Mouse (Mus musculus) limb, embryonic 14.5 days (tissue): ENCODE results near the gene Clcn7. TPM values are rescaled to one million over a fixed set of nuclear protein-coding genes. Genes with fewer than 3 reads are reported as not detected.

Experiments
- ATAC-seq: fragments of 200-750 bp; cut with Nextera tagmentation; 2 replicates; pipeline ENCODE4 v1.8.0; 2017; ENCODE audit warnings: low read depth, moderate number of reproducible peaks, moderate TSS enrichment; ENCODE audit not compliant: low FRiP score
- DNase-seq: peaks from one replicate; pipeline ENCODE4 v3.0.0-alpha.2; 2015; ENCODE audit warnings: low spot score
- H3K27ac ChIP-seq: fragments of 300-500 bp; sonication (generic); replicated peaks from 2 replicates; pipeline ENCODE4 v1.5.1; 2014; ENCODE audit warnings: low read depth, mild to moderate bottlenecking, low read length, moderate library complexity, mixed read lengths
- H3K27me3 ChIP-seq: fragments of 300-500 bp; sonication (generic); 2 replicates; pipeline ENCODE4 v1.6.1; 2014; ENCODE audit warnings: low read length, mixed read lengths; ENCODE audit not compliant: control insufficient read depth, insufficient read depth
- H3K36me3 ChIP-seq: fragments of 300-500 bp; sonication (generic); 2 replicates; pipeline ENCODE4 v1.6.1; 2014; ENCODE audit warnings: mild to moderate bottlenecking, low read length, moderate library complexity, mixed read lengths; ENCODE audit not compliant: control insufficient read depth, insufficient read depth
- H3K4me1 ChIP-seq: fragments of 300-500 bp; sonication (generic); 2 replicates; pipeline ENCODE4 v1.6.1; 2014; ENCODE audit warnings: antibody characterized with exemption, low read length, mixed read lengths; ENCODE audit not compliant: control insufficient read depth, insufficient read depth
- H3K4me2 ChIP-seq: fragments of 300-500 bp; sonication (generic); replicated peaks from 2 replicates; pipeline ENCODE4 v1.6.1; 2014; ENCODE audit warnings: low read depth, mild to moderate bottlenecking, low read length, moderate library complexity; ENCODE audit not compliant: severe bottlenecking
- H3K4me3 ChIP-seq: fragments of 300-500 bp; sonication (generic); replicated peaks from 2 replicates; pipeline ENCODE4 v1.5.1; 2014; ENCODE audit warnings: low read length
- H3K9ac ChIP-seq: fragments of 300-500 bp; sonication (generic); 2 replicates; pipeline ENCODE4 v1.6.1; 2014; ENCODE audit warnings: mild to moderate bottlenecking, low read depth, low read length, moderate library complexity; ENCODE audit not compliant: severe bottlenecking
- H3K9me3 ChIP-seq: fragments of 300-500 bp; sonication (generic); 2 replicates; pipeline ENCODE4 v1.6.1; 2016; ENCODE audit warnings: low read length; ENCODE audit not compliant: control insufficient read depth
- POLR2A ChIP-seq: fragments of 200-500 bp; IDR thresholded peaks from 2 replicates; pipeline ENCODE4 v1.8.0; 2012; ENCODE audit warnings: inconsistent platforms, mild to moderate bottlenecking, moderate library complexity, borderline replicate concordance; ENCODE audit not compliant: insufficient read depth, insufficient read length; ENCODE audit errors: extremely low read depth
- WGBS: fragments of 180-500 bp; shearing (Covaris S2); extraction: QIAGEN DNeasy Blood & Tissue Kit; methylation state at CpG from one replicate; pipeline ENCODE4 v1.1.7; 2014; 5-methylcytosine and 5-hydroxymethylcytosine counted together
- polyA plus RNA-seq, 2 experiments: library from polyadenylated mRNA; depleted of rRNA in 1 of 2; stranded (reverse) in 1 of 2; unstranded in 1 of 2; fragments of >200 nt; fragmentation: Nextera tagmentation in 1 of 2; extraction: Ambion mirVana in 1 of 2; gene quantifications; 2 replicates each; pipeline versions ENCODE4 v1.2.1 to v1.2.3; 2012 to 2014

Clcn7 gene
- polyA plus RNA-seq, 2 experiments, result 21.3 to 32.4 TPM

GRCm38 (mm10) chr17:25172558-25172957, 39.4 kb downstream of the Clcn7 start:
- no peak overlapping the region for H3K27ac ChIP-seq
- TF ChIP-seq POLR2A, result no peak
- no peaks in the 10 kb centered on the region for H3K4me1 ChIP-seq
- H3K27me3 ChIP-seq, result no peaks in the 10 kb centered on the region
- no peak overlapping the region for H3K4me2 ChIP-seq
- no peaks in the 10 kb centered on the region for H3K9me3 ChIP-seq
- no peak overlapping the region for H3K9ac ChIP-seq
- no peaks in the 10 kb centered on the region for H3K36me3 ChIP-seq
- ATAC-seq (no peak), DNase-seq (no peak)
- no peak overlapping the region for H3K4me3 ChIP-seq
- 76% methylated on average over 3 of the region's 3 CpGs for WGBS

GRCm38 (mm10) chr17:25175411-25175810, 42.2 kb downstream of the Clcn7 start, which contains the start of gene Gm38655:
Gm38655 (minus strand) TSS chr17:25175471.
- no peak for DNase-seq
- ATAC-seq, result no peak
- no peak within 1 kb of the TSS for H3K4me2 ChIP-seq

GRCm38 (mm10) chr17:25183232-25183631, 50.0 kb downstream of the Clcn7 start:
- Histone ChIP-seq H3K4me2 (peak overlapping the region; percentile 78; the same call in 1 of the 2 replicates), H3K27ac (no peak overlapping the region), H3K4me1 (peaks cover 15% of the 10 kb centered on the region; the same call in 1 of the 2 replicates), H3K9ac (no peak overlapping the region), H3K27me3 (no peaks in the 10 kb centered on the region), H3K4me3 (peak overlapping the region; percentile 79; the same call in 1 of the 2 replicates), H3K36me3 (peaks cover 12% of the 10 kb centered on the region), H3K9me3 (no peaks in the 10 kb centered on the region)
- TF ChIP-seq POLR2A, result no peak
- no peak for DNase-seq
- no peak for ATAC-seq

More at GRCm38 (mm10) chr17:25175411-25175810, 42.2 kb downstream of the Clcn7 start, which contains the start of gene Gm38655:
- WGBS, result 59% methylated on average over 9 of the region's 9 CpGs
- no peak within 1 kb of the TSS for H3K27ac ChIP-seq
- TF ChIP-seq POLR2A, result no peak
- no peak within 1 kb of the TSS for H3K9ac ChIP-seq
- no peaks in the 10 kb centered on the region for H3K27me3 ChIP-seq
- no peaks in the 10 kb centered on the region for H3K4me1 ChIP-seq
- no peaks in the 10 kb centered on the region for H3K9me3 ChIP-seq
- no peak within 1 kb of the TSS for H3K4me3 ChIP-seq
- no peaks in the 10 kb centered on the region for H3K36me3 ChIP-seq

GRCm38 (mm10) chr17:25184129-25184691, 51.0 kb downstream of the Clcn7 start, which contains the start of gene BC003965:
BC003965 (plus strand) TSS chr17:25184554.
- Histone ChIP-seq H3K9ac (peak within 1 kb of the TSS; percentile 80), H3K27me3 (no peaks in the 10 kb centered on the region), H3K4me2 (peak within 1 kb of the TSS; percentile 93), H3K27ac (peak within 1 kb of the TSS; percentile 92), H3K9me3 (no peaks in the 10 kb centered on the region), H3K4me1 (peaks cover 16% of the 10 kb centered on the region; the same call in 1 of the 2 replicates), H3K4me3 (peak within 1 kb of the TSS; percentile 79), H3K36me3 (peaks cover 12% of the 10 kb centered on the region)
- under 1% methylated on average over 48 of the region's 50 CpGs for WGBS
- peak; percentile 57; the same call in 1 of the 2 replicates for TF ChIP-seq POLR2A
- ATAC-seq, result peak; percentile 87
- DNase-seq, result peak; percentile 97

GRCm38 (mm10) chr17:25184961-25185360, 51.8 kb downstream of the Clcn7 start:
- Histone ChIP-seq H3K36me3 (peaks cover 12% of the 10 kb centered on the region), H3K27me3 (no peaks in the 10 kb centered on the region), H3K4me3 (peak overlapping the region; percentile 79), H3K27ac (peak overlapping the region; percentile 11; the same call in 1 of the 2 replicates), H3K9me3 (no peaks in the 10 kb centered on the region), H3K9ac (peak overlapping the region; percentile 71), H3K4me1 (peaks cover 22% of the 10 kb centered on the region), H3K4me2 (peak overlapping the region; percentile 93)
- DNase-seq (no peak), ATAC-seq (no peak)
- TF ChIP-seq POLR2A, result no peak
- WGBS, result 8% methylated on average over 17 of the region's 17 CpGs
